Mouse (Mus musculus) spleen, postnatal 10 days (tissue): ENCODE results near the gene Tbx10.
A peak's percentile ranks its signal among the peaks of the same experiment; 100 is the strongest.
"Not testable (repeated sequence)": the region's sequence is repeated elsewhere in the genome, so short reads cannot be mapped to it uniquely, and the experiment has no call there.

ENCODE experiments used
- DNase-seq, 2 experiments: peaks; one replicate each; pipeline ENCODE4 v3.0.0; 2021 to 2022; ENCODE audit warnings: low spot score in 2 of 2

The Tbx10 gene

DNA sequence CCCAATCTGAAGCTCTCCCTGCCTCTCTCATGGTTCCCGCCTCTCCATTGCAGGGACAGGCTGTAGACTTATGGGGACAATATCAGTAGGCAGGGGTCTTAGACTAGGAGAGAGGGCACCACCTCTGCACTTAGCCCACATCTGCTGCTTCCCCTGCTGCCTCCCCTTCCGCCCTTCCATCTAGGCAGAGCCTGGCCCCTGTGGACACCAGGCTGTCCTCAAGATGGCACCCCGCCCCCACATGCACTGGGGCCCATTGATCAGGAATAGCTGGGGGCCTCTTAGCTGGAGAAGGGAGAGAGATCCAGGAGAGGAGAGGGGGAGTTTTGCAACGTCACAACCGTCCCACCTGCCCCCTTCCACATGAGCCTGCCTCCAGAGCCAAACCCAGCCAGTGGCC is at the start of gene Tbx10:
Gene Tbx10 (plus strand): TSS at position 337 of the 400 bp plus-strand sequence.
- no peak for DNase-seq

DNA sequence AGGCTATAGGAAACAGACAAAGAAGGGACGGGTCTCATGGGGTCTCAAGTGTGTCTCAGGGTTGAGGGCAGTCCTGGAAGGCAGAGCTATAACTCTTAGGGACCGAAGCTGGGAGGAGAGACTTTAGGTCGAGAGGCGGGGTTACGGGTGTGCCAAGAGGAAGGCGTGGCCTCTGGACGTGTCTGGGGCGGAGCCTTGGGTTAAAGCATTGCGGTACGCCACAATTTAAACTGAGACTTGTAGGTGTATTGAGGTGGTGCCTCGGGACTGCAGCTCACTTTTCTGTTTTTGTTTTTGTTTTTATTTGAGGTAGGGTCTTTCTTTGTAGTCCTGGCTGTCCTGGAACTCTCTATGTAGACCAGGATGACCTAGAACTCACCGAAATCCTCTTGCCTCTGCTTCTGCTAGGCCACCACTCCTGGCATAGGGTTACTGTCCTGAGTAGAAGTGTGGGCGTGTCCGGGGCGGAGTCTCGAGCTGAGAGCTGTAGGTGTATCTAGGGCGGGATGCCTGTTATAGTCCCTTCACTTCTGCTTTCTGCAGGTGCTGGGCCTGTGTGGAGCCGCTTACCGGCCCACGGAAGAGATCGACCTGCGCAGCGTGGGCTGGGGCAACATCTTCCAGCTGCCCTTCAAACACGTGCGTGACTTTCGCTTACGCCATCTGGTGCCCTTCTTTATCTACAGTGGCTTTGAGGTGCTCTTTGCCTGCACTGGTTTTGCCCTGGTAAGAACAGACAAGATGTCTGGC is 49.4 kb upstream of the Tbx10 start:
- peak; percentile 47 to 86 for DNase-seq

DNA sequence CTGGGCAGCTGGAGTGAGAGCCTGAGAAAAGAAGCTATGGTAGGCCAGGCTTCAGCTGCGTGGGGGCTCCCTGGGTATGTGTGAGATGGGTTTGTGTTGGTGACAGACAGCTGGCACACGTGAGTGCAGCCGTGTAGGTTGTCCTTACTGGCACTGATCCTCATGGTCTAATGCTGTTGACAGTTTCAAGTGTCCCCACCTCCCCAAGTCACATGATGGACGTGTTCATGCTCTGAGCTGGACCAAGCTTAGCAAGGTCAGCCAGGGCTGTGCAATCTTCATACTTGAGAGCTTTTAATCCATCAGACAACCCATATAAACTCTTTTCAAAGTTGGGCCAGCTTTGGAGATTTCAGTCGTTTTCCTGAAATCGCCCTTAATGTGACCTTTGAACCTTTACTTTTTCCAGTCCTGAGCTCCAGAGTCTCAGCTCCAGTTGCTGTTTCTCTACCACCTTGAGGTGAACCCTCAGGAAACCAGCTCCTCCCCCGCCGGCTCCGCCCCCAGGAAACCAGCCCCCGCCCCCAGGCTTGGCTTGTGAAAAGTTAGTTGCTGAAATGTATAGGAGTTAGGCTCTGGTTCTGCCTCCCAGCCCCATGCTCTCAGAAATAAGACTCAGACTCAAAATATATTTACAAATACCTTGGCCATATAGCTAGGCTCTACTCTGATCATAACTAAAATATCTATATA is 46.5 kb upstream of the Tbx10 start:
- DNase-seq: peak in 1 of 2 experiments; percentile 71

DNA sequence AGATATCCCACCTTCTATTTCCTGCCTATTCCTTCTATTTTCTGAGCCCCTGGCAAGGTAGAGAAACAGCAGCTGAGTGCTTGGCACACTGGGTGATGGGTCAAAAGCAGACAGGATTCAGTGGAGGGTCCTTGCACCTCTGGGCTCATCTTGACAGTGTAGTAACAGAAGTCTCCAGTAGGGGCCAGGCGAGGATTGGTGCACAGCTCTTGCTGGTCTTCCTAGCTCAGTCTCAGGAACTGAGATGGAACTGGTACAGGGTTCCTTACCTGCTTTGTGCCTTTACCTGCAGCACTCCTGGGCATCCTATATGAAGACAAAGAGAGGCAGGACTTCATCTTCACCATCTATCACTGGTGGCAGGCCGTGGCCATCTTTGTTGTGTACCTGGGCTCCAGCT is 45.8 kb upstream of the Tbx10 start:
- DNase-seq: peak in 1 of 2 experiments; percentile 80

DNA sequence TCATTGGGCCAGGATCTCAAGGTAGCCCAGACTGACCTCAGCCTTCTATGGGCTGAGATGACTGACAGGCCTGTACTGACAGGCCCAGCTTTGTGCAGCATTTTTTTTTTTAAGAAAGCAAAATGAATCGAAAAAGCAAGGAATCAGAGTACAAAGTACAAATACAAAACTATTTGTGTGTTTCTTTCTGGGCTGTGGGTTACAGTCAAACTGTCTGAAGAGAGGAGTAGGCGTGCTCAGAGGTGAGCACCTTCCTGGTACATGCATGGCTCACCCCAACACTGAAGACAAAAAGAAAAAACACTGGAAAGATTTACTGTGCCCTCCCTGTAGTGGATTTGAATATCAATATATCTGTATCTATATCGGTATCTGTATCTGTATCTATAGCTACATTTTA is 44.7 kb upstream of the Tbx10 start:
- DNase-seq: no peak

DNA sequence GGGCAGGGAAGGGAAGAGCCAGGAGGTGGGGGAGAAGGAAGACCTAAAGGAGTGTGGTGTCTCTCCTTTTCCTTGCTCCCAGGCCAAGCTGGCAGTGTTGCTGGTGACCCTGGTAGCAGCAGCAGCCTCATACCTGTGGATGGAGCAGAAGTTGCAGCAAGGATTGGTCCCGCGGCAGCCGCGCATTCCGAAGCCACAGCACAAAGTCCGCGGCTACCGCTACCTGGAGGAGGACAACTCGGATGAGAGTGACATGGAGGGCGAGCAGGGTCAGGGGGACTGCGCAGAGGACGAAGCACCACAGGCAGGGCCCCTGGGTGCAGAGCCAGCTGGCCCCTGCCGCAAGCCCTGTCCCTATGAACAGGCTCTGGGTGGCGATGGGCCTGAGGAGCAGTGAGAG is 44.0 kb upstream of the Tbx10 start:
- DNase-seq: no peak

DNA sequence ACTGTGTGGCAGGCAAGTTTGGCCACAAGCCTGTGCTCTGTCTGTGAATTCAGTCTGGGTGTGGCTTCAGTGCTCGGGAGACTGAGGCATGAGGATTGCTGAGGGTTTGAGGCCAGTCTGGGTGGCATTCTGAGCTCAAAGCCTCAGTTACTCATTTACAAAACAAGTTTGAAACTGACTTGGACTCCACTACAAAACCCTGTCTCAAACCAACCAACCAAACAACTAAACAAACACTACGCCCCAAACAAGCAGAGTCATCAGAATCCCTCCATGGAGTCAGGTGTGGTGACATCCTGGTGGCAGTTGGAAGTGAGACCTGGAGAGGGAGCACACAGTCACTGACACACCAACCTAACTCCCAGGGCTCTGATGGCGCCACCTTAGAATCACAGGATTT is 42.2 kb upstream of the Tbx10 start:
- DNase-seq: no peak

DNA sequence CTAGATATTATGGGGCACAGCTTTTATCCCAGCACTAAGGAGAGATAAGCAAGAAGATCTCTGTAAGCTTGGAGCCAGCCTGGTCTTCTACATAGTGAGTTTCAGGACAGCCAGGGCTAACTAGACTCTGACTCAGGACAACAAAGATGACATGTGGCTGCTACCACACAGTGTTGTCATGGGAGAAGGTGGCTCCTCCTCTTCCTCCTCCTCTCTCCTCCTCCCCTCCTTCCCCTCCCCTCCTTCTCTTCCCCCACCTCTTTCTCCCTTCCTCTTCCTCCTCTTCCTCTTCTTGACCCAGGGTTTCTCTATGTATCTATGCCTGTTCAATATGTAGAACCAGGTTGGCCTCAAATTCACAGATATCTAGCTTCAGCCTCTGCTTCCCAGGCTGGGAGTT is 41.1 kb upstream of the Tbx10 start:
- DNase-seq: no peak

DNA sequence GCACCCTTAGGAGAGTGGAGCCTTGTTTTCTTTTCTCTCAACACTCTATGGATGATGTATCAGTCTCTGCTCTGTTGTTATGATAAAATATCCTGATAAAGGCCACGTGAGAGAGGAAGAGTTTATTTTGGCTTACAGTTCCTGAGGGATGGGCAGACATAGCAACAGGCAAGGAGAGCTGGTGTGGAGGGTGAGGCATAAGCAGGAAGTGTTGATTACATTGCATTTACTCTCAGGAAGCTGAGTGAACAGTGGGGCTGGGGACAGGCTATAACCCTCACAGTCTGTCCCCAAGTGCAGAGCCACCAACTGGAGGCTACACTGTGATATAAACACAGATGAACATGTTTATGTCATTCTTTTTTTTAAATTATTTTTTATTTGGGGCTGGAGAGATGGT is 40.5 kb upstream of the Tbx10 start:
- DNase-seq: no peak

DNA sequence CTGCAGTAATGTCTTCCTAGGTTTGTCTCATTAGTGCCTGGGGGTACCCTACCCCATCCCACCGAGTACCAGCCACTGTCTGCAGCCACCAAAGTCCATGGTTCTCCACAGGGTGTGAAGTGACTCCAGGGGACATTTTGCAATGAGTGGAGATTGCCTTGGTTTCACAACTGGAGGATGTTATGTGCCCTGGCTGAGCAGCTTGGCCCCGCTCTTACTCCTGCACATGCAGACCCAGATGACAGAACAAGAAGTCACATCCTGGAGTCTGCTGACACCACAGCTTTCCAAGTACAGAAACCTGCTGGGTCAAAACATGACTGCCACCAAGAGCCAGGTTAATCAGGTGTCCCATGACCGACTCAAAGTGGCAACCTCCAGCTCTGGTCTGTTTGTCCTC is 37.5 kb upstream of the Tbx10 start:
- DNase-seq: no peak

DNA sequence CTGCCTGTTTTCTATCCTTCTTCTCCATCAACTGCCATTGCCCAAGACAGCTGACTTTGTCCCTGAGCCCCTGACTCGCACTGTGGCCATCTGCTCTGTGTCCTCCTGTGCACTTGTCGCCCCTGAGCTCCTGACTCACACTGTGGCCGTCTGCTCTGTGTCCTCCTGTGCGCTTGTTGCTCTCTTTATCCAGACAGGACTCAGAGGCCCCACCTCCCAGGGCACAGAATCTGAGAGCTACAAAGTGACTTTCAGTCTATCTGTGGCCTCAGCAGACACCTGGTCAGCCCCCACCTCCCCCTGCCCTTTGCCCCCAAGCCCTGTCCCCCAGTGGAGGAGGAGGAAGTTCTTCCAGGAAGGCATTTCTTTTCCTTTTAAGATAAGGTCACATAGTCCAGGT is 36.7 kb upstream of the Tbx10 start:
- no peak for DNase-seq

DNA sequence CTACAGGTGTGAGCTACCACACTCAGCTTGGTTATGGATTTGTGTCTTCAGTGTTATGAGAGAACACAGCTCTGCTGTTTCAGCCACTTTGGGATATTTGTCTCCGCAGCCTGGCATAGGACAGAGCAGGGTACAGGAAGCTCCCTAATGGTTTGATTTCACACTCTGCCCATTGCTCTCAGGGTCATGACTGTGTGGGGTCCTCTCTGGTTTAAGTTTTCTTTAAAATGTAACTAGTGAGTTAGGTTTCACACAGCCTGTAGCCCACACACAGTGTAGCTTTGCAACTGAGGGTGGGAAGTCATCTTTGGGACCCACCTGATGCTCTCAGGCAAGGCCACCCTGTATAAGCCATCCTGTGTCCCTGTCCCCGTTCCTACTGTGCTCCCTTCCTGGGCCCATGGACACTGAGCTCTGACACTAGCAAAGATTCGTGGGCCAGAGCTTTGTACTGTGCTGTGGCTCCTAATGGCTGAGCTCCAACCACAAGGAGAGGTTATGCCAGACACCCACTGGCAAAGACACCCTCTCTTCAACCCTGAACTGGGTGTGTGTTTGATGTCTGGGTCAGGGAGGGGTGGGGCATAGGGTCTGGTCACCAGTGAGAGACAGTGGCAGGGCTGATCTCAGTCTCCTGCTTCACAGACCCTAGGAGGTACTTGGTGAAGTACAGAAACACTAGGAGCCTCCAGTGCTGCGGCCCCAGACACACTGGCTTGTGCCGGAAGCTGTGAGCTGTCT is 35.1 kb upstream of the Tbx10 start:
- not testable (repeated sequence) for DNase-seq

DNA sequence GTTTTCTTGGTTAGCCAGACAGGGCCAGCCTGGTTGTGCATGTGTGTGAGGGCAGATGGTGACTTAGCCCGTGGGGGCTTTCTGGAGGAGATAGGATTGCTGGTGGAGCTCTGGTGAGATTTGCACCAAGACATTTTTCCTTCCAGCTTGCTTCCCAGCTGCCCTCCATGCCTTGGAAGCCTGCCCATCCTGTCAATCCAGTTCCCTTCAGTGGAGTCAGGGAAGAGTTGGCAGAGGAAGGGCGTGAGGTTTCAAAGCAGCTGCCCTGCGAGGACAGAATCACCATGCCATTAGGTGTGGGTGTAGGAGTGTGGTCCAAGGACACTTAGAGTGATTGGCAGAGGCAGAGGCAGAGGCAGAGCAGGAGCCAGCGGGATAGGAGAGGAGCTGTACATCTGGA is 34.1 kb upstream of the Tbx10 start, which contains the start of gene Aldh3b3:
Gene Aldh3b3 (plus strand): TSS at position 176 of the 400 bp plus-strand sequence.
- DNase-seq: no peak

DNA sequence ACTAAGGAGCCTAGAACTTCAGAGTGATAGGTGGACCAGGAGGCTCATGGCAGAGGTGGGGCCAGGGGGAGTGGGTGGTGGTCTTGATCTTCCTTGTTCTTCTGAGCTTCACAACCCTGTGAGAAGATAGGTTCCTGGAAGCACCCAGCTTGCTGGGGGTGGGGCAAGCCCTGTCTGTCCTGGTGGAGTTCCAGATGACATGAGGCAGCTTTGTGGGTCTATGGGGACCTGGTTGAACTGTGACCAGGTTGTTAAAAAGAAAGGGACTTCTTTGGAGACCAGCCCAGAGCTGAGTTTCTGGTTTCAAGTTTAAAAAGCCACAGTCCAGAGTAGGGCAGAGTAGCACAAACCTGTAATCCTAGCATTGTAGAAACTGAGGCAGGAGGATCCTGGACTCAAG is 33.5 kb upstream of the Tbx10 start:
- DNase-seq: no peak

DNA sequence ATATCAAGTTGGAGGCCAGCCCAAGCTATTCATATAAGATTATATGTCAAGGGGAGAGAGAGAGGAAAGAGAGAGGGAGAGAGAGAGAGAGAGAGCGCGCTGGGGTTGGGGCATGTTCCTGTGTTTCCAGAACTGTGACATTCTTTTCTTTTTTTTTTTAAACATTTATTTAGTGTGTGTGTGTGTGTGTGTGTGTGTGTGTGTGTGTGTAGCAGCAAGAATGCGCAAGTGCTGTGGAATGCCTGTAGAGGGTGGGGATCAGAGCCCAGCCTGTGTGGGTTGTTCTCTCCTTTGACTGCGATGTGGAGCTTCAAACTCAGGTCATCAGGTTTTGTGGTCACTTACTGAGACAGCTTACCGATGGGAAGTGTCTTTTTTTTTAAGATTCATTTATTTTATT is 32.3 kb upstream of the Tbx10 start:
- DNase-seq: no peak

DNA sequence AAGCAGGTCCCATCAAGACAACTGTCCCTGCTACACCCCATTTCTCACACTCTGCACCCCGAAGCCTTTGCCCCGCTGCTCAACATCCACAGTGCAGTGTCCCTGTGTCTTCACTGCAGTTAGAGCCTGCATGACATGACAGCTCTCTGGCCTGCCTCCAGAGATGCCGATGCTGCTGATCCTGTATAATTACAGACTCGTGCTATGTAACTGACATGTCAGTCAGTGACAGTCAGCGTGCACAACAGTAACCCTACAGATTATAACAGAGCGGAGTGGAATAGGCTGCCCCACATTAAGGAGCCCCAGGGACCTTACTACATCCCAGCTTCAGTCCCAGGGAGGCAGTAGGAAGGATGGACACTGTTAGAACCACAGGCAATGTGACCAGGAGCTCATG is 30.7 kb upstream of the Tbx10 start:
- not testable (repeated sequence) for DNase-seq

DNA sequence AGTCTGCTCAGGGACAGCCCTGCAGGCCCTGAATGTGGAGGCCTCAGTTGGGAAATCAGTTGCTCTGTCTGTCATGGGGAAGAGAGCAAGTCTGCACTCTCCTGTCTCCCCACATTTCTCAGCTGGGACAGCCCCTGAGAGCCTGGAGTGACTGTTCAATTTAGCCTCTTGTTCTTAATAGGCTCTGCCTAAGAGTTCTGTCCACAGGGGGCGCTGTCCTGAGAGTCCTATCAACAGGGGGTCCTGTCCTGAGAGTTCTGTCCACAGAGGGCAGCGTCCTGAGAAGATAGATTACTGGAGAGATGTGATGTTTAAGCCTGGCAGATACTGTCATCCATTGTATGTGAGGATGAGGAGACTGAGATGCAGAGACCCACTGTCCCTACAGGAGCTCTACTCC is 30.1 kb upstream of the Tbx10 start:
- DNase-seq: peak in 1 of 2 experiments; percentile 70

DNA sequence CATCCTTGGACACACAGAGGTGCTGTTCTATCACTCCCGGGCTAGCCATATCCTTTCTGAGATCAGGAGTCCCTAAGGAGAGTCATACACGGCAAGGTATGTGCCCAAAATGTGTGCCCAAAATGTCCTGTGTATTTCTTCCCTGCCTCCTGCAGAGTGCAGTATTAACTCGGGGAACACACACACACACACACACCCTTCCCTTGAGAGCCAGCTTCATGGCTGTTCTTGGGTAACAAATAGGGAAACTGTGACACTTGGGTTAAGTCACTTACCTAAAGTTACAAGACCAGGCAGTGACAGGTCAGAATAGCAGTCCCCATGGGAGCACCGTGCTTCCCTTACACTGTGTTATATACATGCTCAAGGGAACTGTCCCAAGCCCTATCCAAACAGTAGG is 28.5 kb upstream of the Tbx10 start:
- no peak for DNase-seq

DNA sequence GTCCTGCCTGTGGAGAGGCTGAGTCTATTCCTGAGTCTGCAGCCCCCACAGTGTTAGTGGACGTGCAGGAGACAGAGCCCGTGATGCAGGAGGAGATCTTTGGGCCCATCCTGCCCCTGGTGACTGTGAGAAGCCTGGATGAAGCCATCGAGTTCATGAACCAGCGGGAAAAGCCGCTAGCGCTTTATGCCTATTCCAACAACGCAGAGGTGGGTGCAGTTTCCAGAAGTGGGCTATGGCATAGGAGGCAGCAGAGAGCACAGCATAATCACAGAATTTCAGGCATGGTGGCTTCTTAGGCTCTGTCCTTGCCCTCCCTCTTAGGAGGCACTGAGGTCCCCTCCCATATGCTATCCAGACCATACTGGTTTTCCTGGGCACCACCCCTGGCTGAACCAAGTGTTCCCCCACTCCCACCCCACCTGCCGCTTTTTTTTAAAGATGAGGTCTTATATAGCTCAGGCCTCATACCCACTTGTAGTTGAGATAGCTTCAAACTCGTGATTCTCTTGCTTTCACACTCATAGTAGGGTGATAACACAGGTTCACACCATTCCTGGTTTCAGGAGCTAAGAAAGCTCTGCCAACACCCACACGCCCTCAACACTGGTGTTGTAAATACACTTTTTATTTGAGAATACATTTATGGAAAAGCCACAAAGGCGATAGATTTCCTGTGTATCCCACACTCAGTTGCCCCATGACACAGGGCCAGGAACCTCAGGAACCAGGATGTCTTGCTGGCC is 26.0 kb upstream of the Tbx10 start:
- DNase-seq: no peak

DNA sequence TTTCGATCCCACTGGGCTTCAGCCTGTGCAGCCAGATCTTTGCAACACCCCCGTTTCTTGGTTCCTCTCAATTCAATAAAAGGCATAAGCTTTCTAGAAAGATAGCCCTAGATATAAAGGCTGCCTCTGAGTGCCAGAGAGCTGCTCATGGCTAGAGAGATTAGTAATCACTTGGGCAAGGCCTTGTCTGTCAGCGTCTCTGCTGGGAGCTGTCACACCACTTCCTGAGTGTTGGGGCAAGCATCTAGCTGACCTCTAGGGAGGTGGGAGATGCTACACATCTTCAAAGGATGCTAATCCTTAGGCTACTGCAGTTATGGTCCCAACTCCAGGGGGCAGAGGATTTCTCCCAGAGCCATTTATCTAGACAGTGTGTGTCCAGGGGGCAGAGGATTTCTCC is 25.3 kb upstream of the Tbx10 start:
- no peak for DNase-seq

DNA sequence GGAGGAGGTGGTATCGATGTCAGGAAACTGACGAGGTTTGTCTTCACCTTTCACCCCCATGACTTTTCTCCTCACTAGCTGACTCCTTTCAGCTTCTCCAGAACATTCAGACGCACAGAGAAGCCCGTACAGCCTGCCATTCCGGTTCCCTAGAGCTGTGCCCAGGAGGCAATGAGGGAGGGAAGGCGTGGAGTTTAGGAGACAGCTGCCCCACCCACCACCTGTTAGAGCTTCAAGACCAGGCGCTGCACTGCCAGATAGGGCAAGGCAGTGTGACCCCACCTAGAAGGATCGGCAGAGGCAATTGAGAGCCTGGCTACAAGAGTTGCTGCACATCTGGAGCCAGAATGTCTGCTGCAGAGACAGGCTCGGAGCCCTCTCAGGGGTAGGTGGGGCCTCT is 20.3 kb upstream of the Tbx10 start, which contains the start of gene Aldh3b2:
Gene Aldh3b2 (plus strand): TSS at position 100 of the 400 bp plus-strand sequence.
- peak in 1 of 2 experiments; percentile 67 for DNase-seq

DNA sequence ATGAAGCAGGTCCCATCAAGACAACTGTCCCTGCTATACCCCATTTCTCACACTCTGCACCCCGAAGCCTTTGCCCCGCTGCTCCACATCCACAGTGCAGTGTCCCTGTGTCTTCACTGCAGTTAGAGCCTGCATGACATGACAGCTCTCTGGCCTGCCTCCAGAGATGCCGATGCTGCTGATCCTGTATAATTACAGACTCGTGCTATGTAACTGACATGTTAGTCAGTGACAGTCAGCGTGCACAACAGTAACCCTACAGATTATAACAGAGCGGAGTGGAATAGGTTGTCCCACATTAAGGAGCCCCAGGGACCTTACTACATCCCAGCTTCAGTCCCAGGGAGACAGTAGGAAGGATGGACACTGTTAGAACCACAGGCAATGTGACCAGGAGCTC is 17.9 kb upstream of the Tbx10 start:
- DNase-seq: not testable (repeated sequence)
